Comparison of ENCODE assay signal across 16 mouse cellular contexts in genomic region chr2:19132864-19133263, GRCm38 (mm10).
DNase-seq lines count a peak whose midpoint lies in the region.
"Had no signal": no experiment of that assay in that cellular context is flagged by ENCODE, and none has a peak within 500 bp of the region (broad histone marks: within the 10 kb centered on the region; RNA-seq: fewer than 3 reads in every experiment).

No protein-coding gene starts in this region.

- DNase-seq in frontal cortex, adult 2 months (ENCODE audit: extremely low spot score in 1 of 2, low spot score in 1 of 2) = peak; percentile 16 to 32
- no peak for DNase-seq in frontal cortex, postnatal 10 days (ENCODE audit: low spot score in 2 of 2)
- DNase-seq in left cerebral cortex, adult 9 months (ENCODE audit: low spot score in 2 of 2) = peak; percentile 14 to 21
- DNase-seq in left cerebral cortex, postnatal 36 days (ENCODE audit: low spot score in 2 of 2) = no peak
- peak; percentile 65 for DNase-seq in brain, adult 2 months (ENCODE audit: low read depth, low spot score)
- DNase-seq in telencephalon, adult 2 months (ENCODE audit: low read depth, low spot score) = peak; percentile 53
- no peak for DNase-seq in ovary, adult 18-20 months (ENCODE audit: low spot score)
- DNase-seq: adrenal gland, adult 2 months; adrenal gland, postnatal 10 days; adrenal gland, postnatal 25 days; cerebellum, adult 11-12 months; cerebellum, adult 2 months; cerebellum, adult 9-10 months; cerebellum, postnatal 10 days; cerebellum, postnatal 25 days; embryo, embryonic 11 days had no signal

- intact Hi-C loops in left cerebral cortex, postnatal 36 days (cut with DNase I) = no loop called here

Comparison
In these comparisons a context has a peak if more than half of its experiments do, and no peak if none do; other contexts are left out.
1. DNase-seq: peak in frontal cortex, adult 2 months (2 of 2), left cerebral cortex, adult 9 months (2 of 2), brain, adult 2 months (single experiment) and telencephalon, adult 2 months (single experiment); none in frontal cortex, postnatal 10 days (0 of 2), left cerebral cortex, postnatal 36 days (0 of 2) and ovary, adult 18-20 months (single experiment).